Mouse (Mus musculus) granulocyte monocyte progenitor cell, adult 5-6 weeks (primary cell): ENCODE measurements at regions not wholly inside any gene's neighbourhood (a gene's known extent, or its start where the extent isn't known, plus 50 kb on each side); places are given as distances from the start of the nearest gene placed in this dataset.

ENCODE experiments used
- ATAC-seq: replicated peaks from 2 replicates; pipeline ENCODE4 v1.8.0; 2016; ENCODE audit warnings: mild to moderate bottlenecking, moderate TSS enrichment, inconsistent platforms; ENCODE audit not compliant: poor library complexity, severe bottlenecking

GRCm38 (mm10) chr1:72050858-72051257 is 161.2 kb downstream of the Mreg start:
- ATAC-seq: no peak

DNA sequence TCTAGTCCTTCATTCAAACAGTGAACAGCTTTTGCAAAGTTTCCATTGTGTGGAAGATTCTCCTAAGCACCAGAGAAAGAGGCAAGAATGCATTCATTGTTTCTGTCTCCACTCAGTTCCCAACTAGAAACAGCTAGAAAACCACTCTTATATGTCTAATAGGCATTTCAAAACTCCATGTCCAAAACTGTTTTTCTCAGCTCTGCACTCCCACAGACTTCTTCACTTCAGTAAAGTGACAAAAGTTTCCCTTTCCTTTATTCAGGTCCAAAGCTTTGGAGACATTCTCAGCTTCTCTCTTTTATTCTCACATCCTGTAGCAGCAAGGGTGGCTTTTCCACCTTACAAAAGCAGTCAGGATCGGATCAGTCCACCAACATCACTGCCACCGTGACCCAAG is 166.0 kb downstream of the Mreg start:
- ATAC-seq: no peak

DNA sequence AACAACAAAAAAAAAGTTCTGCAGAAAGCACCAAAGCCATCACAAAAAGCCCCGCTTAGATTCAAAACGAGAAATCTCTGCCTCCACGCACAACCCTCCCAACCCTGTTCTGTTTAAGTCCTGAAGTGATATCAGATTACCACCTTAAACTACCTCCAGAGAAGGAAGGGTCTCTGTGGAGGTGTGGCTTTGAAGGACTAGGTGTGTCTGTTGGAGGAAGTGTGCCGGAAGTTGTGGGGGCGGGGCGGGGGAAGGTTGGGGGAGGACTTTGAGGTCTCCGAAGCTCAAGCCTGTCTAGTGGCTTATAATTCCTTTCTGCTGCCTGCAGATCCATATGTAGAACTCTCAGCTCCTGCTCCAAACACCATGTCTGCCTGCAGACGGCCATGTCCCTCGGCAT is 173.6 kb downstream of the Mreg start:
- no peak for ATAC-seq

DNA sequence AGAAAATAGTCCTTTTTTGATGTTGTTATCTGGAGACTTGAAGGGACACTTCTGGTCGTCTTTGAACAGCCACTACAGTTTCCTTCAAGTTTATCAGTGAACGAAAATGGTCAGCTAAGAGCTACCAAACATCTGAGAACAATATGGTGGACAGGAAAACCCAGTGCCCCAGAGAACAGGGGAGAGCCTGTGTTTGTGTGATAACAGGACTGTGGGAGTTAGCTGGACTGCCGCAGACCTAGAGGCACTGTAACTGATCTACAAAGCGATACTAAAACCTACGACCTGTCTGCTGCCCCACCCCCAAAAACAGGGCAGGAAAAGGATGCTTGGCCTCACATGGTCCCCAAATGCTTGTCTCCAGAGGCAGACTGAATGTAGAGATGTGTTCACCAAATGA is 175.5 kb downstream of the Mreg start:
- ATAC-seq: no peak

DNA sequence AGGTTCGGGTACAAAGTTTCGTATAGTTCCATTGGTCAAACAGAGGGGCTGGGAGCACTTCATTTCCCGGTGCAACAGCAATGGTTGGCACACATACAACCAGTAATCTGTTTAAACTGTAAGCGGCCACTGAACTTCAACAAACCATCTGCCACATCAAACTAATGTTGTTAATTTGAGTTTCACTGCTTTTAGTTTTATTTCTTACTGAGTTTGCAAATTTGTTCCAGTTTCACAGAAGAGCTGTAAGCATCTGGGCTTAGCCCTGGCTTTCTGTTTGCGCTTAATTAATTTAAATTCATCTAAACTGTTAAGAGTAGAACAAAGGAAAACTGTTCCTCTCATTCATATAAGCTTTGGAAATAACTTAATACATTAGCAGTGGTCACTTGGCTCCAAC is 176.0 kb downstream of the Mreg start:
- ATAC-seq: no peak

- ATAC-seq: no peak
Measured at GRCm38 (mm10) chr1:72033941-72034340, 178.2 kb downstream of the Mreg start.

- no peak for ATAC-seq
Measured at GRCm38 (mm10) chr1:72032214-72032613, 179.9 kb downstream of the Mreg start.

GRCm38 (mm10) chr1:72030763-72031405 is 181.2 kb downstream of the Mreg start:
- ATAC-seq: peak; percentile 20; the same call in 1 of the 2 replicates

DNA sequence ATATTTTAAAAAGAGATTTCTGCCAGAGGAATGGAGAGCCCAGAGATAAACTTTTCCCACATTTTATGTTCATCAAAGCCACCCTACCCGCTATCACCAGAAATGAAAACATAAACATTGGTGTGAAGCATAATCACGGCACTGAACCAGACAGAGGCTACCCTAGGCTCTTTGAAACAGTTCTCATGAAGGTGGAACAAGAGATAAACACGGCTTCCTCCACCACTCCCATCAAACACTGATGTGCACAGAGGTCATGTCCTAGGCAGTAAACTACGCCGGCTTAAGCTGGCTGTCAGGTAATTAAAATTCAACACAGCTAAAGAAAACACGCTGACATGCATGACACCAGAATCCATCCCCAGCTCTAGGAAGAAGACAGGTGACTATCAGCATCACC is 182.5 kb downstream of the Mreg start:
- ATAC-seq: no peak

- ATAC-seq: no peak
Measured at GRCm38 (mm10) chr1:72026861-72027260, 185.2 kb downstream of the Mreg start.

DNA sequence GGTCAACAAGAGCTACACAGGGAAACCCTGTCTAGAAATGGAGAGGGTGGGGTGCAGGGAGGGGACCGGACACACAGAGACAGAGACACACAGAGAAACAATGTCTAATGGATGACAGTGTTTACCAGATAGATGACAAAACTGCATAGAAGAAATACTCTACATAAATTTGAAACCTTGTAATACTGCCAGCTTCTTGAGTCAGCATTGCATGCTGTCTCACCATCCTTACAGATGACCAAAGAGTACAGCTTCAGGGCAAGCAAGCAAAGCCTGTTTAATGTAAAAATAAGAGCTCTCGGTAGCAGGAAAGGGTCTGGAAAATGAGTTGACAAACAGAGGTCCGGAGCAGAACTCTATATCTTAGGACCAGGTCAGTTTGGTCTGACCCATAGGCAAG is 189.5 kb downstream of the Mreg start:
- no peak for ATAC-seq

- peak; percentile 85 for ATAC-seq
Measured at GRCm38 (mm10) chr1:72018479-72019222, 193.5 kb downstream of the Mreg start.

DNA sequence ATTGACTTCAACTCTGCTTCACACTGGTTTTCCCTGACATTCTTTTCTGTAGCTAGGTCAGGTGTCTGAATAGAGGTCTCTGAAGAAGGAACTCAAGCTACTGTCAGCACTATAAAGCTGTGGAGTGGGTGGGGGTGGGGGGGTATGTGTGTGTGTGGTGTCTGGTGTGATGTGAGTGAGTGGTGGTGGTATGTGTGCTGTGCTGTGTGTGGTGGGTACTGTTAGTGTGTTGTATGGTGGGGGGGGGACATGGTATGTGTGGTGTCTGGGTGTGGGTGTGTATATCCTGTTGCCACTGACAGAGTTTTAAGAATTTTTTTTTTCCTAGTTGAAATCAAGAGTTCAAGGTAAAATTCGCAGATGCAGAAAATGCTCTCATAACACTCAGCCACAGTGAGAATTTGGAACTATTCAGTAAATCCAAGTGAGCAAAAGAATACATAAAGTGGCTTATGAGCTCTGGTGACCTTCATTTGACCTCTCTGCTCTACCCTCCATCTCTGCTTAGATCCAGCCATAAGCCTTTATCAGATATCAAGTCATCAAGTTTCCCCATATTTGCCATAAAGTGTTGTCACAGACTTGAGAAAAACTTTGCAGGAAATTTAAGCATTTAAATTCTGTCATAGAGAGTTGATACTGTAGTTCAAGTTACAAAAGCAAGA is 194.2 kb downstream of the Mreg start:
- no peak for ATAC-seq

- ATAC-seq: no peak
Measured at GRCm38 (mm10) chr1:72015471-72015870, 196.6 kb downstream of the Mreg start.

DNA sequence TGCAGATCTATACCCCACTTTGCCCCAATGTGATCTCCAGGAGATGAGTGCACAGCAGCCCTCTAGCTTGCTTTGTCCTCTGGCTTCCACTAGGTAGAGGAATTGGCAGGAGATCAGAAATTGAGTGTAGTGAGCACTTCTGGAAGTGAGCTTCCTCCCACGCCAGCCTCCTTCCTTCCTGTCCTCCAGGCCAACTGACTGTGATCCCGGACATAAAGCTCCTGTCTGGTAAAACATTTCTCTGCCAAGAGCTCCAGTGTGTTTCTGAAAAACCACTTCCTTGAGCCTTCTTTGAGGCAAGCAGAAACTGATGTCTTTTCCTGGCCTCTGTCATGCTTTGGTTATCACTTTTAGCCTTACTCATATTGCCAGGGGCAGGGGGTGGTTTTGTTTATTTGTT is 197.5 kb downstream of the Mreg start:
- ATAC-seq: no peak

GRCm38 (mm10) chr1:72013863-72014262 is 198.2 kb downstream of the Mreg start:
- peak; percentile 53 for ATAC-seq

DNA sequence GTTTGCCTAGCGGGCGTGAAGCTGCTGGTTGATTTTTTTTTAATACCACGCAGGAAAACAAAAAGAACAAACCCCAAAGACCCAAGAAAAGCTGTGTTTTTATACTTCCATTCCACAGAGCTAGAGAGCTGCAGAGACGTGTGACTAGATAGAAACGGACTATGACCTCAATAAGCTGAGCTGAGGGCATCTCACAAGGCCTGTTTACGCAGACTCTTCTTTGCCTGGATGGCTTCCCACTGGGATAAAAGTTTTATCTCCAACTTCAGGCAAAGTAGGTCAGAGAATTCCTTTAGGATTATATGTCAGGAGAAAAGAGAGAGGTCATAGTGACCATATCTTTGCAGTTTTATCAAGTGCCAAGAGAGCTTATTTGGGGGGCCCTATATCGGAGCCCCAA is 199.4 kb downstream of the Mreg start:
- no peak for ATAC-seq

DNA sequence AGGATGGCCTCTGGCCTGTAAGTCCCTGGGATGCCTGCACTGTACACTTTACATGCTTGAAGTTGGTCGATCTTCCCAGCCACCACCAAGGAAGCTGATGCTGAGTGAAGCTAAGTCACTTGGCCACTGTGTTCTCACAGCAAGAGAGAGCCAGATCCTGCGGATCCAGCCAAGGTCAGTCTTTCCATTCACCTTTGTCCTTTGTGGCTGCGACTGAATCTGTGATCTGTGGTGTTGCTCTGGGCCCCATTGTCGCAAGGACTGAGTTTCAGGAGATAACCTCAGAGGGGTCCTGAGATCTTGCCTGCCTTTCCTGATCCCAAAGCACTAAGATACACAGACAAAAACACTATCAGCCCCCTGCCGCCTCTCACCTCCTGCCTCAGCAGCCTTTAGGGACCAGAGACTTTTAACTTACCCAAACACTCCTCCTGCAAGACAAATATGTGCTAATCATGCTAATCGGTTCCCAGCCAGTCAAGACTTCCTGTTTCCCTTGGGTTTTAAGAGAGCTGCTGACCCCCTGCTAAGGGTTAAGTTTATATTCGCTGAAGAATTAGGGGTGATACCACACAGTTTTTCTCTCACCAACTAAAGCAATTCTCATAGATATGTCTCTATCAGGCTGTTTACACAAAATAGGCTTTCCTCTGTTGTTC is 202.7 kb downstream of the Mreg start:
- peak; percentile 64 for ATAC-seq

DNA sequence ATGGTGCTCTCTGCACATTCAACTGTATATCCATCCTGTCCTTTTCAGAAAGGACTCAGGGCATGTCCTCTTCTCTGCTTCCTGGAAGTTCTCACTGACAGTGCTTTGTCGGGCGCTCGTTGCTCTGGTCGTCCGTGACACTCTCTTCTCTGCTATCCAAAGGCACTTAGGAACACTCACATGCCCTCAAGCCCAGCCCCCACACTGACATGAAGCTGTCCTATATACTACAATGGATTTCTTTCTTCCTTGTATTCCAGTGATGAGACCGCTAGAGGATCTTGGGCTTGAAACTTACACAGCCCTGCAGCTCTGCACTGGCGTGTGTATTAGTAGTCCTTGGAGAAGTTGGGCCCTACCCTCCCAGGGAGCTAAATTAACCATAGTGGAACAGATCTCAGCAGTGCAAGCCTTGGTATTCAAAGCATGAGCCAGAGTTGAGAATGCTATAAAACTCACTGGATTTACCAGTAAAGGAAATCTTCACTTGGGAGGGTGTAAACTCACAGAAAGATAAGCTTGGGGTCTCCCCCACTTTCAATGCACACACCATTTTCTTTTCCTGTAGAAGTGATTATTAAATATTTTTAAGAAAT is 205.3 kb downstream of the Mreg start:
- no peak for ATAC-seq

GRCm38 (mm10) chr1:72005956-72006355 is 206.2 kb downstream of the Mreg start:
- ATAC-seq: no peak

- no peak for ATAC-seq
Measured at GRCm38 (mm10) chr1:72005550-72005949, 206.6 kb downstream of the Mreg start.
